Mouse (Mus musculus) MEL (cell line): ENCODE measurements around the gene Tesk2.

Experiments
- CTCF ChIP-seq, 3 experiments: IDR thresholded peaks in 2 of 3; conservative IDR thresholded peaks in 1 of 3; 2 replicates each; pipeline ENCODE4 v1.5.1; 2011 to 2012; ENCODE audit warnings: low read length in 3 of 3, low read depth in 2 of 3, mild to moderate bottlenecking in 2 of 3, improper control_type of control experiment in 1 of 3, inconsistent platforms in 1 of 3, mixed read lengths in 1 of 3, moderate library complexity in 1 of 3; ENCODE audit not compliant: control insufficient read depth in 1 of 3, insufficient read depth in 1 of 3, poor library complexity in 1 of 3, severe bottlenecking in 1 of 3
- E2F4 ChIP-seq: IDR thresholded peaks from 2 replicates; pipeline ENCODE4 v1.6.1; 2011; ENCODE audit warnings: low read depth, low read length, improper control_type of control experiment, borderline replicate concordance
- GATA1 ChIP-seq: IDR thresholded peaks from 2 replicates; pipeline ENCODE4 v1.6.1; 2011; ENCODE audit warnings: low read depth, low read length, improper control_type of control experiment

GRCm38 (mm10) chr4:116727401-116727800 lies 6.7 kb downstream of the Tesk2 start:
- TF ChIP-seq GATA1 (no peak), E2F4 (no peak), CTCF (IDR thresholded peaks at IDR 0.05 in 2 of 3, conservative IDR thresholded peaks at IDR 0.05 in 1 of 3; ENCODE audit: control insufficient read depth in 1 of 3, insufficient read depth in 1 of 3, low read depth in 2 of 3, low read length in 3 of 3, poor library complexity in 1 of 3, severe bottlenecking in 1 of 3) (no peak)
